Mouse (Mus musculus) heart, embryonic 14.5 days (tissue): ENCODE results near the gene Tinag. TPM values are rescaled to one million over a fixed set of nuclear protein-coding genes. Genes with fewer than 3 reads are reported as not detected.
"Not testable (repeated sequence)": the region's sequence is repeated elsewhere in the genome, so short reads cannot be mapped to it uniquely, and the experiment has no call there.

ENCODE experiments used
- ATAC-seq: fragments of 200-750 bp; cut with Nextera tagmentation; 2 replicates; pipeline ENCODE4 v1.8.0; 2017; ENCODE audit warnings: low read depth, moderate TSS enrichment; ENCODE audit not compliant: insufficient number of reproducible peaks, insufficient read depth, low FRiP score
- H3K27ac ChIP-seq, 2 experiments: fragments of 200-500 bp in 1 of 2; fragments of 300-500 bp in 1 of 2; sonication (generic) in 1 of 2; replicated peaks in 1 of 2; 2 replicates each; pipeline ENCODE4 v1.5.1; 2012 to 2014; ENCODE audit warnings: low read depth in 2 of 2, low read length in 2 of 2, control low read depth in 1 of 2, mild to moderate bottlenecking in 1 of 2, mixed read lengths in 1 of 2; ENCODE audit not compliant: control insufficient read depth in 1 of 2, insufficient read depth in 1 of 2
- H3K27me3 ChIP-seq: fragments of 300-500 bp; sonication (generic); 2 replicates; pipeline ENCODE4 v1.6.1; 2014; ENCODE audit warnings: mild to moderate bottlenecking, low read length, control low read depth; ENCODE audit not compliant: control insufficient read depth, insufficient read depth
- H3K36me3 ChIP-seq: fragments of 300-500 bp; sonication (generic); 2 replicates; pipeline ENCODE4 v1.6.1; 2014; ENCODE audit warnings: mild to moderate bottlenecking, control low read depth, low read length, mixed read lengths; ENCODE audit not compliant: control insufficient read depth, insufficient read depth
- H3K4me1 ChIP-seq, 2 experiments: fragments of 200-500 bp in 1 of 2; fragments of 300-500 bp in 1 of 2; sonication (generic) in 1 of 2; 2 replicates each; pipeline ENCODE4 v1.6.1; 2012 to 2014; ENCODE audit warnings: low read length in 2 of 2, control low read depth in 1 of 2, mixed read lengths in 1 of 2; ENCODE audit not compliant: control insufficient read depth in 2 of 2, insufficient read depth in 2 of 2
- H3K4me2 ChIP-seq: fragments of 300-500 bp; sonication (generic); 2 replicates; pipeline ENCODE4 v1.6.1; 2014; ENCODE audit warnings: mild to moderate bottlenecking, low read length
- H3K4me3 ChIP-seq, 2 experiments: fragments of 200-500 bp in 1 of 2; fragments of 300-500 bp in 1 of 2; sonication (generic) in 1 of 2; 2 replicates each; pipeline ENCODE4 v1.5.1; 2012 to 2014; ENCODE audit warnings: low read length in 2 of 2, mild to moderate bottlenecking in 2 of 2, control low read depth in 1 of 2, low read depth in 1 of 2, moderate library complexity in 1 of 2; ENCODE audit not compliant: control insufficient read depth in 1 of 2, insufficient read depth in 1 of 2
- H3K9ac ChIP-seq: fragments of 300-500 bp; sonication (generic); 2 replicates; pipeline ENCODE4 v1.6.1; 2014; ENCODE audit warnings: mild to moderate bottlenecking, low read length
- H3K9me3 ChIP-seq: fragments of 300-500 bp; sonication (generic); 2 replicates; pipeline ENCODE4 v1.6.1; 2016; ENCODE audit warnings: low read length, control low read depth; ENCODE audit not compliant: control insufficient read depth
- WGBS: fragments of 180-500 bp; shearing (Covaris S2); extraction: QIAGEN DNeasy Blood & Tissue Kit; methylation state at CpG from one replicate; pipeline ENCODE4 v1.1.7; 2014; 5-methylcytosine and 5-hydroxymethylcytosine counted together
- polyA plus RNA-seq: library from polyadenylated mRNA; unstranded; fragments of >200 nt; fragmentation: Nextera tagmentation; extraction: Ambion mirVana; gene quantifications from 2 replicates; pipeline ENCODE4 v1.2.1, GENCODE M21; 2014

The Tinag gene
- not detected in 2 replicates for polyA plus RNA-seq

- Histone ChIP-seq H3K9me3 (no peaks in the 10 kb centered on the region), H3K36me3 (no peaks in the 10 kb centered on the region), H3K9ac (no peak within 1 kb of the TSS), H3K27ac (no peak within 1 kb of the TSS), H3K4me2 (no peak within 1 kb of the TSS), H3K27me3 (no peaks in the 10 kb centered on the region), H3K4me1 (no peaks in the 10 kb centered on the region), H3K4me3 (no peak within 1 kb of the TSS)
- WGBS, result 72% methylated on average over 2 of the region's 2 CpGs
- ATAC-seq, result no peak
Measured at GRCm38 (mm10) chr9:77045585-77045984, at the start of gene Tinag. Tinag (minus strand) TSS chr9:77045794.

DNA sequence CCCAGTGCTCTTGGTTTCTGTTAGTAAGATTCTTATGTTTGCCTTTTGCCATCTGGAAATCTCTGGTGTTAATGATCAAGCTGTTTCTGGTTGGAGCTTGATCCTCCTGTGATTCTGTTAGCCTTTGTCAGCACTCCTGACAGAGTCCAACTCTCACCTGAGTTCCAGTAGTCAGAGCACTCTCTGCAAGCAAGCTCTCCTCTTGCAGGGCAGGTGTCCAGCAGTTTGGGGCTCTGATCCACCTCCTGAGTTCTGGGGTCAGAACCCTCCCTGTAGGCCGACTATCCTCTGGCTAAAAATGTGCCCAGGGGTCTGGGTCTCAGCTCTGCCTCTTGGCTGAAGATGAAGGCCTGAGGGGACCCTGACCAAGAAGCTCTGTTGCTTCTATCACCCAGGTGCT is 37.6 kb upstream of the Tinag start:
- H3K9me3 ChIP-seq, H3K4me1 ChIP-seq, H3K27ac ChIP-seq, ATAC-seq, H3K9ac ChIP-seq, H3K4me3 ChIP-seq, H3K36me3 ChIP-seq, H3K27me3 ChIP-seq, H3K4me2 ChIP-seq: not testable (repeated sequence)
- WGBS, result 79% methylated on average over 1 of the region's 1 CpGs

DNA sequence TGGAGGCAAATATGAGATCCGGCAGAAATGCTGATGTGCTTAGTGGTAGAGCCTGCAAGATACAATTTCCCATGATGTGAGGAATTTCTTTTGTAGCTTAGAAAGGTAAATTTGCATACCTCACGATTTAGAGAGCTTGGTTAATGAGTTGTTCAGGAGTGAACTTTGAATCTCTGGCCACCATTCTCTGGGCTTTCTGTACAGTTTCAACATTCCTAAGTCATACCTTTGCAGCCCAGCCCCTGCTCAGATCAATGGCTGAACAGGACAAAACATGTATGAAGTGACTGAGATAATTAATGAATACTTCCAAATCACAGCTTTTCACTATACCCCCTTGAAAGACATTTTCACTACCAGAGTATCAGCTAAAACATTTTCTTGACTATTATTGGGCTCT is 26.1 kb upstream of the Tinag start:
- Histone ChIP-seq H3K27ac (no peak overlapping the region), H3K4me1 (no peaks in the 10 kb centered on the region), H3K36me3 (no peaks in the 10 kb centered on the region), H3K9me3 (no peaks in the 10 kb centered on the region), H3K9ac (no peak overlapping the region), H3K4me3 (no peak overlapping the region), H3K4me2 (no peak overlapping the region), H3K27me3 (no peaks in the 10 kb centered on the region)
- 65% methylated on average over 2 of the region's 2 CpGs for WGBS
- no peak for ATAC-seq

DNA sequence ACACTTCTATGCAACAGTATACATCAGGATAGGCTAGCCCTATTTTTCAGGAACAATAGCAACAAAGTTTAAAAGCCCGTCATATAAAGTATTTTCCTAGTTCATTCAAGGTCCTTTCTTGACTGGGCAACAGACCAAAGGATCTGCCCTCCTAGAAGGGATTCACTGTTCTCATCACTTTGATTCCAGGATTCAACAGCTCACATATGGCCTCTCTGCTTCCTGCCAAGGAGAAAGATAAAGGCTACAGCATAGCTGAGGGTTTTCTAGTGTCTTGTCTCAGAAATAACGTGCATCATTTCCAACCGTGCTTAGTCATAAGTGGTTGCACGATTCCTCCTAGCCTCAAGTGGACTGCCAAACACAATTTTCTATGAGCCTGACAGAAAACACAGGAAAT is 11.0 kb upstream of the Tinag start:
- WGBS, result 23% methylated on average over 4 of the region's 4 CpGs
- Histone ChIP-seq H3K4me1 (peaks cover 0 to 4% of the 10 kb centered on the region in 2 experiments; a peak in 1 of 4 replicates), H3K27me3 (no peaks in the 10 kb centered on the region), H3K9me3 (no peaks in the 10 kb centered on the region), H3K27ac (no peak overlapping the region), H3K9ac (no peak overlapping the region), H3K4me3 (no peak overlapping the region), H3K36me3 (no peaks in the 10 kb centered on the region), H3K4me2 (no peak overlapping the region)
- no peak for ATAC-seq

- Histone ChIP-seq H3K9me3 (no peaks in the 10 kb centered on the region), H3K27me3 (no peaks in the 10 kb centered on the region), H3K36me3 (no peaks in the 10 kb centered on the region), H3K4me1 (peaks cover 0 to 4% of the 10 kb centered on the region in 2 experiments; a peak in 1 of 4 replicates), H3K27ac (no peak overlapping the region), H3K4me3 (no peak overlapping the region), H3K9ac (no peak overlapping the region), H3K4me2 (no peak overlapping the region)
- WGBS, result 78% methylated on average over 9 of the region's 9 CpGs
- ATAC-seq, result no peak
Measured at GRCm38 (mm10) chr9:77054426-77055193, 9.0 kb upstream of the Tinag start.

GRCm38 (mm10) chr9:77051406-77051805 is 5.8 kb upstream of the Tinag start:
- Histone ChIP-seq H3K4me2 (no peak overlapping the region), H3K9me3 (no peaks in the 10 kb centered on the region), H3K4me1 (no peaks in the 10 kb centered on the region), H3K36me3 (no peaks in the 10 kb centered on the region), H3K4me3 (no peak overlapping the region), H3K9ac (no peak overlapping the region), H3K27me3 (no peaks in the 10 kb centered on the region), H3K27ac (no peak overlapping the region)
- ATAC-seq, result no peak
- 78% methylated on average over 2 of the region's 2 CpGs for WGBS

- Histone ChIP-seq H3K9ac (no peak overlapping the region), H3K9me3 (no peaks in the 10 kb centered on the region), H3K4me1 (no peaks in the 10 kb centered on the region), H3K4me3 (no peak overlapping the region), H3K27me3 (no peaks in the 10 kb centered on the region), H3K27ac (no peak overlapping the region), H3K36me3 (no peaks in the 10 kb centered on the region), H3K4me2 (no peak overlapping the region)
- 81% methylated on average over 2 of the region's 2 CpGs for WGBS
- no peak for ATAC-seq
Measured at GRCm38 (mm10) chr9:77049669-77050068, 4.1 kb upstream of the Tinag start.
